Mouse (Mus musculus) forebrain, postnatal 0 days (tissue): Measurements from ENCODE around the gene Siglecg. TPM values are rescaled to one million over a fixed set of nuclear protein-coding genes. Genes with fewer than 3 reads are reported as not detected.

Experiments
- ATAC-seq: fragments of 200-750 bp; cut with Nextera tagmentation; 2 replicates; pipeline ENCODE4 v1.8.0; 2017; ENCODE audit warnings: mild to moderate bottlenecking, moderate library complexity
- DNase-seq: peaks from one replicate; pipeline ENCODE4 v3.0.0-alpha.2; 2015
- H3K27ac ChIP-seq: fragments of 300-500 bp; sonication (generic); 2 replicates; pipeline ENCODE4 v1.5.1; 2014; ENCODE audit warnings: low read depth, mild to moderate bottlenecking, antibody characterized with exemption, low read length, moderate library complexity, mixed read lengths
- H3K27me3 ChIP-seq: fragments of 300-500 bp; sonication (generic); 2 replicates; pipeline ENCODE4 v1.6.1; 2014; ENCODE audit warnings: mild to moderate bottlenecking, low read length, mixed read lengths; ENCODE audit not compliant: insufficient read depth
- H3K36me3 ChIP-seq: fragments of 300-500 bp; sonication (generic); 2 replicates; pipeline ENCODE4 v1.6.1; 2014; ENCODE audit warnings: mild to moderate bottlenecking, moderate library complexity; ENCODE audit not compliant: insufficient read depth
- H3K4me1 ChIP-seq: fragments of 300-500 bp; sonication (generic); 2 replicates; pipeline ENCODE4 v1.6.1; 2014; ENCODE audit warnings: antibody characterized with exemption; ENCODE audit not compliant: insufficient read depth
- H3K4me2 ChIP-seq: fragments of 300-500 bp; sonication (generic); 2 replicates; pipeline ENCODE4 v1.6.1; 2014; ENCODE audit warnings: low read depth, mild to moderate bottlenecking, moderate library complexity
- H3K4me3 ChIP-seq: fragments of 300-500 bp; sonication (generic); 2 replicates; pipeline ENCODE4 v1.5.1; 2014; ENCODE audit warnings: low read depth, low read length, mixed read lengths
- H3K9ac ChIP-seq: fragments of 300-500 bp; sonication (generic); 2 replicates; pipeline ENCODE4 v1.6.1; 2014; ENCODE audit warnings: mild to moderate bottlenecking
- H3K9me3 ChIP-seq: fragments of 300-500 bp; sonication (generic); 2 replicates; pipeline ENCODE4 v1.6.1; 2016; ENCODE audit warnings: low read length
- CTCF ChIP-seq: sonication (generic); IDR thresholded peaks from 2 replicates; pipeline ENCODE4 v1.5.1; 2016; ENCODE audit warnings: antibody characterized with exemption, control low read depth, low read depth
- WGBS: fragments of 180-500 bp; shearing (Covaris S2); extraction: QIAGEN DNeasy Blood & Tissue Kit; methylation state at CpG from one replicate; pipeline ENCODE4 v1.1.7; 2014; 5-methylcytosine and 5-hydroxymethylcytosine counted together
- polyA plus RNA-seq: library from polyadenylated mRNA; unstranded; fragments of >200 nt; fragmentation: Nextera tagmentation; extraction: Ambion mirVana; gene quantifications from 2 replicates; pipeline ENCODE4 v1.2.1, GENCODE M21; 2015
- total RNA-seq: library from RNA; depleted of rRNA; stranded (reverse); fragments of >200 nt; gene quantifications from 2 replicates; pipeline ENCODE4 v1.2.3, GENCODE M21; 2014; rRNA removed

Gene Siglecg
- not detected in 2 replicates for total RNA-seq
- polyA plus RNA-seq: 0.09 TPM in 1 of 2 replicates, not detected in the other

DNA sequence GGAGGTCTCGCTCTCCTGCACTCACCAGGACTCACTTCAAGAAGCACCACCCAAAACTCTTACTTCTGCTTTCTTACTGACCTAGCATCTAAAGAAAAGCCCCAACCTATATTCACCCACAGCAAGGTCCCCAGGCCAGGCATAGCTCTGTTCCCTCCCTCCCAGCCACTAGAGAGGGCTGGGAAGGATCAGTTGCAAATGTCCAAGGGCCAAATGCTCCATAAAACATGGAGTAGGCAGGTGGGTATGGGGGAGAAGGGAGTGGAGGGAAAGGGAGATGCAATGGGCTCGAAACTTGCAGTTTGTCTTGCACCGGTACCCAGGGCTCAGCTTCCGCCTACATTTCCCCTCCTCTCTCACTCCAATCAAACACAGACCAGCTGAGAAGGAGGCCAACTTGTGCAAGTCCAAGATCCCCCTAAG, at the start of gene Siglecg:
TSS of gene Siglecg (plus strand) at position 74 of the 423 bp plus-strand sequence.
- 84% methylated on average over 4 of the region's 4 CpGs for WGBS
- Histone ChIP-seq H3K4me2 (no peak within 1 kb of the TSS), H3K4me3 (no peak within 1 kb of the TSS), H3K9ac (no peak within 1 kb of the TSS), H3K4me1 (no peaks in the 10 kb centered on the region), H3K27ac (no peak within 1 kb of the TSS), H3K36me3 (no peaks in the 10 kb centered on the region), H3K27me3 (no peaks in the 10 kb centered on the region), H3K9me3 (no peaks in the 10 kb centered on the region)
- DNase-seq: no peak
- TF ChIP-seq CTCF: no peak
- ATAC-seq: no peak

DNA sequence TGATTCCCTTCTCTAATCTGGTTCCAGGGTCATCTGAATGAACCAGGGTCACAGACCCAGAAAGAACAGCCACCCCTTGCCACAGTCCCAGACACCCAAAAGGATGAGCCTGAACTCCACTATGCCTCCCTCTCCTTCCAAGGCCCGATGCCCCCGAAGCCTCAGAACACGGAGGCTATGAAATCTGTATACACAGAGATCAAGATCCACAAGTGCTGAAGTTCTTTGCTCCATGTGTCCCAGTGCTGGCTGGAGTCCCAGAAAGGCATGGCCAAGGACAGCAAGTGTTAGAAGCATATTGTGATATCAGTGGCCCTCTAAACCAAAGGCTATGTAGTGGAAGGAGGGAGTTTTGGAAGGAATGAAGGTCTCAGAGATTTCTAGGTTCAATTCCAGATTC, 49.4 kb upstream of the Siglecg start:
- Histone ChIP-seq H3K27me3 (no peaks in the 10 kb centered on the region), H3K9me3 (no peaks in the 10 kb centered on the region), H3K4me2 (no peak overlapping the region), H3K27ac (no peak overlapping the region), H3K4me1 (no peaks in the 10 kb centered on the region), H3K36me3 (no peaks in the 10 kb centered on the region), H3K4me3 (no peak overlapping the region), H3K9ac (no peak overlapping the region)
- 96% methylated on average over 3 of the region's 3 CpGs for WGBS
- TF ChIP-seq CTCF: no peak
- ATAC-seq: no peak
- no peak for DNase-seq

DNA sequence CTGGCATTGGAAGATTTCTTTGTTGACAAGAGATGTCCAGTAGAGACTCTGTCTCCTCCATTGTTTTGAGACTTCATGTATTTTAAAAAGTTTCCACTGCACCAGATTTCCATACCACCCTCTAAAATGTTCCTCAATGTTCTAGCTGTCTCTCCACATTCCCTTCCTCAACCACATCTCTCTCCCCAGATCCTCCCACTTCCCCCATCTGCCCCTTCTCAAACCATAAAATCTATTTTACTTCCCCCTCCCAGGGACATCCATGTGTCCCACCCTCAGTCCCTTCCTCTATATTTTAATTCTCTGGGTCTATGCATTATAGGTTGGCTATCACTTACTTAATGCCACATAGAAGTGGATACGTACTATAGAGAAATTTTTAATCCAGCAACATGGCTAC, 46.6 kb upstream of the Siglecg start:
- no peak for TF ChIP-seq CTCF
- Histone ChIP-seq H3K4me3 (no peak overlapping the region), H3K9me3 (no peaks in the 10 kb centered on the region), H3K36me3 (no peaks in the 10 kb centered on the region), H3K4me1 (no peaks in the 10 kb centered on the region), H3K9ac (no peak overlapping the region), H3K27ac (no peak overlapping the region), H3K27me3 (no peaks in the 10 kb centered on the region), H3K4me2 (no peak overlapping the region)
- WGBS: 86% methylated on average over 1 of the region's 1 CpGs
- DNase-seq: no peak
- no peak for ATAC-seq

DNA sequence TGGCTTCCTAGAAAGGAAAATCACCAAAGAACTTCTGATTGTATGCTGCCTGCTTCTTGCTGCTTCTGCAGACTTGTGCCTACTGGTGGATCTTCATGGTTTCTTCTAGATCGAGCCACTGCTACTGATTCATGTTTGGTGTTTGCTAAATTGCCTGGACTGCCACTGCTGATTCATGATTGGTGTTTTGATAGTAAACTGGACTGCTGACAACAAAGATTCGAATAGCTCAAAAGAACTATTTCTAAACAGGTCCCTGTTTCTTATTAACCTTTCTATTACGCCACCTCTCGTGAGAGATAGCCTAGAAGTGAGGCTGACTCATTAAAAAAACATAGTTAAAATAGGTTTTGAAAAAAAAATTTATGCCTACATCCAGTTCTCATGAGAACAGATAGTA, 46.0 kb upstream of the Siglecg start:
- Histone ChIP-seq H3K4me2 (no peak overlapping the region), H3K9ac (no peak overlapping the region), H3K27me3 (no peaks in the 10 kb centered on the region), H3K4me3 (no peak overlapping the region), H3K36me3 (no peaks in the 10 kb centered on the region), H3K27ac (no peak overlapping the region), H3K4me1 (no peaks in the 10 kb centered on the region), H3K9me3 (no peaks in the 10 kb centered on the region)
- ATAC-seq: no peak
- TF ChIP-seq CTCF: no peak
- 75% methylated on average over 4 of the region's 4 CpGs for WGBS
- DNase-seq: no peak

DNA sequence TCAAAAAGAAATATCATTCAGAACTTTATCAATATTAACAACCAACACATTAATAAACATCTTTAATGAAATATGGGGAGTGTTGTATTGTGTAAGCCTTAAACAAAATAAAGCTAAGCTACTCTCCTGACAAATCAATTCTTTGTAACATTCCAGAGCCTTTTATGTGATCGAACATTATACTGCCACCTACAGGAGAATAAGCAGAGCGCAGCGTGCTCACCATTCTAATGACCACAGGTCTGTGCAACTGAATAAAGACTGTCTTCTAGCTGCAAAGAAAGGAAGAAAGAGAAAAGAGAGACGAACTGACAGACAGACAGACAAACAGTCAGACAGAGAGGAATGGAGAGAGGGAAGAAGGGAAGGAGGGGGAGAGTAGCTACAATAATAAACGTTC, 29.8 kb upstream of the Siglecg start:
- H3K27me3 ChIP-seq: no peaks in the 10 kb centered on the region
- peak; percentile 80 for TF ChIP-seq CTCF
- H3K4me1 ChIP-seq: no peaks in the 10 kb centered on the region
- H3K4me3 ChIP-seq: no peak overlapping the region
- H3K4me2 ChIP-seq: no peak overlapping the region
- no peaks in the 10 kb centered on the region for H3K9me3 ChIP-seq
- H3K9ac ChIP-seq: no peak overlapping the region
- DNase-seq (peak; percentile 73), ATAC-seq (peak; percentile 64; the same call in 1 of the 2 replicates)
- 14% methylated on average over 5 of the region's 5 CpGs for WGBS
- H3K36me3 ChIP-seq: no peaks in the 10 kb centered on the region
- no peak overlapping the region for H3K27ac ChIP-seq

DNA sequence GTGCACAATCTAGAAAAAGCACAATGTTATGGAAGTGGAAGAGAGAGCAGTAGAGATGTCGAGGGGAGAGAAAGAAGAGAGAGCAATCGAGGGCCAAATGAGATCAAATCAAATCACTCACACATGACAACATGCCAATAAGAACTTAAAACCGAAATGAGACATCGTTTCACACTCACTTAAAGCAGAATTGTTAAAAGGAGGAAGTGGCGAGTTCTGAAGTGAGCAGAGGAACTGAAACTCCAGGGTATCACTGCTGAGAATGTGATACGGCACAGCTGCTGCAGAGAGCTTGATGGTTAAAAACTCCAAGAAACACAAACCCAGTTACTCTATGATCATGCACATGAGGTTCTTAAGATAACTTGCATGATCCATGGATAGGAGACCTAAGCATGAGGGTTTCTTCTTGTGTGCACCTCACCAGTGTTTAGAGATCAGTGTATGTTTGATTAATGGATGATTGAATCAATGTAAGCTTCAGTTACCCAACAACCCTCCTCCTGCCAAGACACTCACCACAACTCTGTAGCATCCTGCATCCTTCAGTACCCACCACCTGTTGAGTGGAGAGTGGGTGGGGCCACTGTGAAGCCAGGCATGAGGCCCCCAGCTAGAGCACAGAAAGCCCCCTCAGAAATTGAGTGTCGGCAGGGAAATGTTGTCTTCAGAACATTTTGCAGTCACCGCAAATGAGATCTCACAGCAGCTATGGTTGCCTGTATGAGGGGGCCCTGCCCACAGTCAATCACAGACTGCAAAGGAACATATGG, 15.5 kb upstream of the Siglecg start:
- H3K4me2 ChIP-seq: no peak overlapping the region
- H3K4me3 ChIP-seq: no peak overlapping the region
- H3K36me3 ChIP-seq: no peaks in the 10 kb centered on the region
- TF ChIP-seq CTCF: no peak
- WGBS: 82% methylated on average over 8 of the region's 8 CpGs
- DNase-seq (no peak), ATAC-seq (no peak)
- H3K9ac ChIP-seq: no peak overlapping the region
- no peaks in the 10 kb centered on the region for H3K27me3 ChIP-seq
- H3K27ac ChIP-seq: no peak overlapping the region
- H3K4me1 ChIP-seq: no peaks in the 10 kb centered on the region
- no peaks in the 10 kb centered on the region for H3K9me3 ChIP-seq

DNA sequence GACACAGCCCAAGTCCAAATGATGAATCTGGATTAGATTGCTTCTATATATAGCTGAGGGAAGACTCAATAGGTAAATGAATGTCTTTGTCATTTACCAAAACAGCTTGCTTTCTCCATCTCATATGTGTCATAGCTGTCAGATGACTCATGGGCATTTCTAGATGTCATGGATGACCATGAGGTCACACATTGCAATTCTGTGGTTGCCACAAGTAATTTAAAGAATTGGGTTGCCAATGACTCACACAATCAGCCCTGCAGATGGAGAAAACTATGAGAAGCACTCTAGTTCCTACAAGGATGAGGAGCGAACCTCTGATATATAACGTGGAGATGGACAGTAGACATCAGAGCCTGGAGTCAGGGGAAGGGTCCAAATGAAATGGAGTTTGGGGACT, 8.5 kb upstream of the Siglecg start:
- DNase-seq (no peak), ATAC-seq (no peak)
- Histone ChIP-seq H3K4me2 (no peak overlapping the region), H3K27ac (no peak overlapping the region), H3K4me3 (no peak overlapping the region), H3K27me3 (no peaks in the 10 kb centered on the region), H3K4me1 (no peaks in the 10 kb centered on the region), H3K36me3 (no peaks in the 10 kb centered on the region), H3K9me3 (no peaks in the 10 kb centered on the region), H3K9ac (no peak overlapping the region)
- WGBS: 91% methylated on average over 2 of the region's 2 CpGs
- no peak for TF ChIP-seq CTCF
